ENCODE assay signal across 8 mouse cellular contexts in the genomic region with DNA sequence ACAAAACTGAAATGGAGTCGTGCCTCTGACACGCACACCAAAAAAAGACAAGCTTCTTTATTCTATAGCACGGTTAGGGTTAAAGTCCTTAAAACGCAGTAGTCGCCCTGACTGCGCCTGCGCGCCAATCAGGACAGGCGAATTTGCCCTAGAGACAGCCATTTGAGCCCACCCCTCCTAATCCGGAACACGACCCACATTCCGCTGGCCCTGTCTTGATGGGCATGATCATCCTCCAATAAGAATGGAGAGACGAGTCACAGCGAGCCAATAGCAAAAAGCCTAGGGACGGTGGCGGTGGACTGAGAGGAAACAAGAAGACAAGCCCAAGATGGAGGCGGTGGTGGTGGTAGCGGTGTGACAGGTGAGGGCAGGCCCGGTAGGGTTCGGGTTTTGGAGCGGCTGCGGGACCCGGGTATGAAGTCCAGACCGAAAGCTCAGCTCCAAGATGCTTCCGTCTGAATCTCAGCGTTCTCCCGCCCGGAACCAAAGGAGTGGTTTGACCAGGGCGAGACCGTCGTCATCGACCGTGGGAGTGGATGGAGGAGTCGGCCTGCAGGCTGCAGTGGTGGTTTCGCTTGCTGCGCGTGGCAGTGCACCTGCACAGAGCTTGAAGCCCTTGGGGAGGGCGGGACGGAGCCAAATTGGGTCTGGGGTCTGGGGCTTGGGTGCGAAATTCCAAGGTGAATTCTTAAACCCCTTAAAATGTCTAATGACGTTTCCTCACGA. TPM values are rescaled to one million over a fixed set of nuclear protein-coding genes. Genes with fewer than 3 reads are reported as not detected.
DNase-seq lines count a peak whose midpoint lies in the region; ATAC-seq lines count a peak whose summit lies in the region.

No protein-coding gene starts in this region.

- H3K4me3 ChIP-seq in brown adipose tissue, adult 24 weeks (ENCODE audit: insufficient read depth, low read depth, low read length), result peak overlapping the region; percentile 86
- H3K4me3 ChIP-seq in heart, embryonic 13.5 days, result peak overlapping the region; percentile 70
- peak overlapping the region; percentile 70 for H3K4me3 ChIP-seq in liver, embryonic 12.5 days
- peak overlapping the region; percentile 60 for H3K4me3 ChIP-seq in stomach, embryonic 15.5 days (replicated peaks)

- no peaks in the 10 kb centered on the region for H3K4me1 ChIP-seq in brown adipose tissue, adult 24 weeks (ENCODE audit: control insufficient read depth, insufficient read depth, insufficient read length, low read length)
- peaks cover 7% of the 10 kb centered on the region for H3K4me1 ChIP-seq in heart, embryonic 13.5 days
- peaks cover 6% of the 10 kb centered on the region for H3K4me1 ChIP-seq in liver, embryonic 12.5 days
- no peaks in the 10 kb centered on the region for H3K4me1 ChIP-seq in stomach, embryonic 15.5 days

- H3K27me3 ChIP-seq in heart, embryonic 13.5 days (replicated peaks), result no peaks in the 10 kb centered on the region
- no peaks in the 10 kb centered on the region for H3K27me3 ChIP-seq in liver, embryonic 12.5 days (replicated peaks)
- H3K27me3 ChIP-seq in stomach, embryonic 15.5 days (replicated peaks), result no peaks in the 10 kb centered on the region

- ATAC-seq in heart, embryonic 13.5 days (ENCODE audit: extremely low read depth, insufficient number of reproducible peaks, low FRiP score, low TSS enrichment), result peak; percentile 93
- peak; percentile 98 for ATAC-seq in liver, embryonic 12.5 days
- ATAC-seq in stomach, embryonic 15.5 days (ENCODE audit: insufficient read depth, low FRiP score, low read depth), result peak; percentile 99

- H3K9me3 ChIP-seq in heart, embryonic 13.5 days, result no peaks in the 10 kb centered on the region
- H3K9me3 ChIP-seq in liver, embryonic 12.5 days (replicated peaks), result no peaks in the 10 kb centered on the region
- H3K9me3 ChIP-seq in stomach, embryonic 15.5 days, result no peaks in the 10 kb centered on the region

- peak overlapping the region; percentile 69 for H3K27ac ChIP-seq in brown adipose tissue, adult 24 weeks (replicated peaks; ENCODE audit: low read depth, low read length)
- peak overlapping the region; percentile 42 for H3K27ac ChIP-seq in heart, embryonic 13.5 days (replicated peaks)
- H3K27ac ChIP-seq in liver, embryonic 12.5 days, result no peak overlapping the region
- H3K27ac ChIP-seq in stomach, embryonic 15.5 days, result peak overlapping the region; percentile 57; the same call in 1 of the 2 replicates

- H3K9ac ChIP-seq in heart, embryonic 13.5 days, result peak overlapping the region; percentile 85
- H3K9ac ChIP-seq in liver, embryonic 12.5 days, result peak overlapping the region; percentile 73
- peak overlapping the region; percentile 52 for H3K9ac ChIP-seq in stomach, embryonic 15.5 days

- H3K4me2 ChIP-seq in heart, embryonic 13.5 days, result peak overlapping the region; percentile 74
- H3K4me2 ChIP-seq in liver, embryonic 12.5 days, result peak overlapping the region; percentile 71
- H3K4me2 ChIP-seq in stomach, embryonic 15.5 days, result peak overlapping the region; percentile 51

- 10% methylated on average over 42 of the region's 42 CpGs for WGBS in heart, embryonic 13.5 days
- 9% methylated on average over 42 of the region's 42 CpGs for WGBS in liver, embryonic 12.5 days (ENCODE audit: insufficient replicate concordance)
- 19% methylated on average over 42 of the region's 42 CpGs for WGBS in stomach, embryonic 15.5 days

- H3K36me3 ChIP-seq in heart, embryonic 13.5 days, result peaks cover 27% of the 10 kb centered on the region
- peaks cover 28% of the 10 kb centered on the region for H3K36me3 ChIP-seq in liver, embryonic 12.5 days
- peaks cover 4% of the 10 kb centered on the region; the same call in 1 of the 2 replicates for H3K36me3 ChIP-seq in stomach, embryonic 15.5 days

- peak; percentile 95 for DNase-seq in CD4-positive, CD25-positive, alpha-beta regulatory T cell, adult 2 months (ENCODE audit: low read depth, low spot score)
- DNase-seq in fat pad, adult 2 months (ENCODE audit: extremely low read depth, low read depth, low spot score), result peak; percentile 70
- peak; percentile 92 for DNase-seq in kidney, postnatal 10 days
- peak; percentile 94 for DNase-seq in natural killer cell, adult 2 months (ENCODE audit: low spot score in 2 of 2)

RNA-seq across cellular contexts. Expression of a gene that starts 21.5 kb away (rescaled TPM):
- polyA plus RNA-seq in brown adipose tissue, adult 24 weeks (2012; ENCODE audit: insufficient read depth, insufficient read length, missing spikeins), result not detected in 2 replicates
- 32.4 and 35.9 TPM in 2 replicates for polyA plus RNA-seq in heart, embryonic 13.5 days (2015; fragmentation: Nextera tagmentation; extraction: Ambion mirVana)
- polyA plus RNA-seq in liver, embryonic 12.5 days (2016; fragmentation: Nextera tagmentation; extraction: Ambion mirVana), result 3.7 and 5.1 TPM in 2 replicates
- 18.3 and 19.3 TPM in 2 replicates for polyA plus RNA-seq in stomach, embryonic 15.5 days (2015; fragmentation: Nextera tagmentation; extraction: Ambion mirVana)

RNA-seq across cellular contexts. Expression of a gene that starts 50.8 kb away (rescaled TPM):
- 46.6 and 49.7 TPM in 2 replicates for polyA plus RNA-seq in brown adipose tissue, adult 24 weeks (2012; ENCODE audit: insufficient read depth, insufficient read length, missing spikeins)
- 90.5 and 108 TPM in 2 replicates for polyA plus RNA-seq in heart, embryonic 13.5 days (2015; fragmentation: Nextera tagmentation; extraction: Ambion mirVana)
- 58.9 and 62.8 TPM in 2 replicates for polyA plus RNA-seq in liver, embryonic 12.5 days (2016; fragmentation: Nextera tagmentation; extraction: Ambion mirVana)
- 98.8 and 116 TPM in 2 replicates for polyA plus RNA-seq in stomach, embryonic 15.5 days (2015; fragmentation: Nextera tagmentation; extraction: Ambion mirVana)
